Mouse (Mus musculus): ENCODE data around the gene Eprs. TPM values are rescaled to one million over a fixed set of nuclear protein-coding genes. Genes with fewer than 3 reads are reported as not detected.

Eprs gene
- total and polyA plus RNA-seq, 2 experiments: 11.2 to 100 TPM

GRCm38 (mm10) chr1:185441703-185442472, 79.0 kb downstream of the Eprs start:
- no peaks in the 10 kb centered on the region for H3K79me2 ChIP-seq (ENCODE audit: control insufficient read depth, insufficient read depth, low read length)

GRCm38 (mm10) chr1:185448936-185449335, 86.1 kb downstream of the Eprs start:
- H3K9ac ChIP-seq (ENCODE audit: low read depth, low read length): no peak overlapping the region
- 89% methylated on average over 7 of the region's 7 CpGs for WGBS
- no peak for TF ChIP-seq POLR2A (IDR thresholded peaks at IDR 0.05; ENCODE audit: extremely low read depth, insufficient read depth, low read length)
- TF ChIP-seq CTCF (IDR thresholded peaks at IDR 0.05; ENCODE audit: low read depth, low read length): no peak
- no peaks in the 10 kb centered on the region; the same call in 1 of the 2 replicates for H3K36me3 ChIP-seq (ENCODE audit: control insufficient read depth, insufficient read depth, low read length)
- no peak overlapping the region for H3K27ac ChIP-seq (replicated peaks; ENCODE audit: insufficient read depth, low read depth, low read length)
- no peaks in the 10 kb centered on the region for H3K27me3 ChIP-seq (ENCODE audit: control insufficient read depth, insufficient read depth, low read length)
- peaks cover 2% of the 10 kb centered on the region; the same call in 1 of the 2 replicates for H3K4me1 ChIP-seq (ENCODE audit: control insufficient read depth, insufficient read depth, low read length)
- H3K79me2 ChIP-seq (ENCODE audit: control insufficient read depth, insufficient read depth, low read length): no peaks in the 10 kb centered on the region
- no peak overlapping the region for H3K4me3 ChIP-seq (ENCODE audit: insufficient read depth, low read depth, low read length)
- DNase-seq (ENCODE audit: extremely low read depth, low read depth, low spot score): no peak

More at GRCm38 (mm10) chr1:185441703-185442472, 79.0 kb downstream of the Eprs start:
- Histone ChIP-seq H3K27ac (replicated peaks; ENCODE audit: insufficient read depth, low read depth, low read length) (no peak overlapping the region), H3K4me1 (ENCODE audit: control insufficient read depth, insufficient read depth, low read length) (no peaks in the 10 kb centered on the region), H3K36me3 (ENCODE audit: control insufficient read depth, insufficient read depth, low read length) (no peaks in the 10 kb centered on the region), H3K4me3 (ENCODE audit: insufficient read depth, low read depth, low read length) (no peak overlapping the region), H3K27me3 (ENCODE audit: control insufficient read depth, insufficient read depth, low read length) (0 out of 2 replicates have a peak, but pooled peaks cover 3% of the 10 kb centered on the region), H3K9ac (ENCODE audit: low read depth, low read length) (no peak overlapping the region)
- WGBS: 86% methylated on average over 18 of the region's 18 CpGs
- no peak for DNase-seq (ENCODE audit: extremely low read depth, low read depth, low spot score)
- no peak for TF ChIP-seq POLR2A (IDR thresholded peaks at IDR 0.05; ENCODE audit: extremely low read depth, insufficient read depth, low read length)
- no peak for TF ChIP-seq CTCF (IDR thresholded peaks at IDR 0.05; ENCODE audit: low read depth, low read length)

- Histone ChIP-seq H3K27me3 (ENCODE audit: control insufficient read depth, insufficient read depth, low read length) (no peaks in the 10 kb centered on the region), H3K9ac (ENCODE audit: low read depth, low read length) (no peak overlapping the region), H3K27ac (replicated peaks; ENCODE audit: insufficient read depth, low read depth, low read length) (no peak overlapping the region), H3K36me3 (ENCODE audit: control insufficient read depth, insufficient read depth, low read length) (no peaks in the 10 kb centered on the region; the same call in 1 of the 2 replicates), H3K4me1 (ENCODE audit: control insufficient read depth, insufficient read depth, low read length) (peaks cover 2% of the 10 kb centered on the region; the same call in 1 of the 2 replicates), H3K79me2 (ENCODE audit: control insufficient read depth, insufficient read depth, low read length) (no peaks in the 10 kb centered on the region), H3K4me3 (ENCODE audit: insufficient read depth, low read depth, low read length) (no peak overlapping the region)
- WGBS: 77% methylated on average over 2 of the region's 2 CpGs
- no peak for DNase-seq (ENCODE audit: extremely low read depth, low read depth, low spot score)
- TF ChIP-seq CTCF (IDR thresholded peaks at IDR 0.05; ENCODE audit: low read depth, low read length) (no peak), POLR2A (IDR thresholded peaks at IDR 0.05; ENCODE audit: extremely low read depth, insufficient read depth, low read length) (no peak)
Observed at GRCm38 (mm10) chr1:185449727-185450126, 86.9 kb downstream of the Eprs start.

- no peak for DNase-seq (ENCODE audit: extremely low read depth, low read depth, low spot score)
- Histone ChIP-seq H3K79me2 (ENCODE audit: control insufficient read depth, insufficient read depth, low read length) (no peaks in the 10 kb centered on the region), H3K4me3 (ENCODE audit: insufficient read depth, low read depth, low read length) (no peak overlapping the region), H3K27me3 (ENCODE audit: control insufficient read depth, insufficient read depth, low read length) (no peaks in the 10 kb centered on the region), H3K36me3 (ENCODE audit: control insufficient read depth, insufficient read depth, low read length) (no peaks in the 10 kb centered on the region; the same call in 1 of the 2 replicates), H3K27ac (replicated peaks; ENCODE audit: insufficient read depth, low read depth, low read length) (no peak overlapping the region), H3K9ac (ENCODE audit: low read depth, low read length) (no peak overlapping the region), H3K4me1 (ENCODE audit: control insufficient read depth, insufficient read depth, low read length) (peaks cover 2% of the 10 kb centered on the region)
- 90% methylated on average over 8 of the region's 8 CpGs for WGBS
- TF ChIP-seq CTCF (IDR thresholded peaks at IDR 0.05; ENCODE audit: low read depth, low read length) (no peak), POLR2A (IDR thresholded peaks at IDR 0.05; ENCODE audit: extremely low read depth, insufficient read depth, low read length) (no peak)
Observed at GRCm38 (mm10) chr1:185451077-185451476, 88.2 kb downstream of the Eprs start.

GRCm38 (mm10) chr1:185451495-185451894, 88.7 kb downstream of the Eprs start:
- whole genome bisulfite sequencing: 82% methylated on average over 3 of the region's 3 CpGs
- Histone ChIP-seq H3K9ac (ENCODE audit: low read depth, low read length) (no peak overlapping the region), H3K27ac (replicated peaks; ENCODE audit: insufficient read depth, low read depth, low read length) (no peak overlapping the region), H3K27me3 (ENCODE audit: control insufficient read depth, insufficient read depth, low read length) (no peaks in the 10 kb centered on the region), H3K4me3 (ENCODE audit: insufficient read depth, low read depth, low read length) (no peak overlapping the region), H3K36me3 (ENCODE audit: control insufficient read depth, insufficient read depth, low read length) (no peaks in the 10 kb centered on the region; the same call in 1 of the 2 replicates), H3K4me1 (ENCODE audit: control insufficient read depth, insufficient read depth, low read length) (peaks cover 2% of the 10 kb centered on the region), H3K79me2 (ENCODE audit: control insufficient read depth, insufficient read depth, low read length) (no peaks in the 10 kb centered on the region)
- TF ChIP-seq CTCF (IDR thresholded peaks at IDR 0.05; ENCODE audit: low read depth, low read length) (no peak), POLR2A (IDR thresholded peaks at IDR 0.05; ENCODE audit: extremely low read depth, insufficient read depth, low read length) (no peak)
- DNase-seq (ENCODE audit: extremely low read depth, low read depth, low spot score): no peak

- Histone ChIP-seq H3K4me3 (ENCODE audit: insufficient read depth, low read depth, low read length) (no peak overlapping the region), H3K36me3 (ENCODE audit: control insufficient read depth, insufficient read depth, low read length) (no peaks in the 10 kb centered on the region; the same call in 1 of the 2 replicates), H3K27me3 (ENCODE audit: control insufficient read depth, insufficient read depth, low read length) (no peaks in the 10 kb centered on the region), H3K79me2 (ENCODE audit: control insufficient read depth, insufficient read depth, low read length) (peaks cover 4% of the 10 kb centered on the region; the same call in 1 of the 2 replicates), H3K4me1 (ENCODE audit: control insufficient read depth, insufficient read depth, low read length) (peaks cover 7% of the 10 kb centered on the region), H3K9ac (ENCODE audit: low read depth, low read length) (no peak overlapping the region), H3K27ac (replicated peaks; ENCODE audit: insufficient read depth, low read depth, low read length) (no peak overlapping the region)
- DNase-seq (ENCODE audit: extremely low read depth, low read depth, low spot score): no peak
- 79% methylated on average over 6 of the region's 6 CpGs for WGBS
- TF ChIP-seq CTCF (IDR thresholded peaks at IDR 0.05; ENCODE audit: low read depth, low read length): no peak
- no peak for TF ChIP-seq POLR2A (IDR thresholded peaks at IDR 0.05; ENCODE audit: extremely low read depth, insufficient read depth, low read length)
Observed at GRCm38 (mm10) chr1:185452461-185452860, 89.6 kb downstream of the Eprs start.

Measured in liver, adult 2 months (tissue).